Mouse (Mus musculus) testis, postnatal 10 days (tissue): ENCODE measurements at regions not wholly inside any gene's neighbourhood (a gene's known extent, or its start where the extent isn't known, plus 50 kb on each side); places are given as distances from the start of the nearest gene placed in this dataset.

Source experiments
- DNase-seq: peaks from one replicate; pipeline ENCODE4 v3.0.0; 2021; ENCODE audit warnings: low spot score

DNA sequence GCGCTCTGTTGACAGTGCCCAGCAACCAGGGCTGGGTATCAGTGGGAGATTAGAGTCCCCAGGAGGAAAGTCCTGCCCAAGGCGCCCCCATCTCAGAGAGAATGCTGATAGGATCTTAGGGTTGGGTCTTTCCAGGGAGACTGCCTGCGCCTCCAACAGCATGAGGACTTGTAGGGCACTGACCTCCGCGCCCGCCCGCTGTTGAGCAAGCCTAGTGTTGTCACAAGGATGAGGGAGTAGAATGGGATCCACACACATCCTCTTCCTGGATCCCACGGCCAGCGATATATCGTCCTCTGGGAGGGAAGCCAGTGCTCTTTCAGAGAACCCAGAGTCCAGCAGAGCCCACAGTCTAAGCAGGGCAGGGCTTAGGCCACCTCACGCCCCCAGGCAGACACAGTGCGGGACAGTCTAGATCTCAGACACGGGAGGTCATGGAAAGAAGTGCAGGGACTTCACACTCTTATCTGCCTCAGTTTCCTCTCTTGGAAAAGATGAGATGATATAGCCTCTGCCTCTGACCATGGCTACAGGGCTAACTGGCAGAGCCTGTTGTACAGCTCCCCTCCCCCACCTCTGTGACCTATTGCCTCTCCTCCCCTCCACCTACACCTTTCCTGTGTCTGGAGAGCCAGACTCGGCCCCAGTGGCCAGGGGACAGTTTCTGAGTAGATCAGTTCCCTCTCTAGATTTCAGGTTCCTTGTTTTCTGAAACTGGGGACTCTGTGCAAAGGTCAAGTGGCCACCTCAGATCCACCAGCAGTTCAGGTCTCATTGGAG, 52.0 kb upstream of the Dusp5 start:
- no peak for DNase-seq

DNA sequence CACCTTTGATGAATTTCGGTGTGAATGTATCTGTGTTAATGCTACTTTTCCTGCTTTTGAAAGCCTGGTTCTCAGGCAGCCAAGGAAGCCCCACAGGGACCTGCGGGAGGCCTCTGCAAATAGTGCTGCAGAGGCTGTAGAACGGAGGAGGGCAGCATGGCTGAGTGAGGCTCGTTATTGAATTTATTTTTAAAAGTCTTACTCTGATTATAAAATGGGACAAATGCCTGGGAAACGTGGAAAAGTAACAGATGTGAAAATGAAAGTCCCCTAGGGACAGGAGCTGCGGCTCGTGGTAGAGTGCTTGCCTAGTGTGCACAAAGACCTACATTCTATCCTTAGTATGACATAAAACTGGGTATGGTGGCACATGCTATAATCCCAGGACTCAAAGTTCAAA, 59.7 kb upstream of the Dusp5 start:
- DNase-seq: no peak

DNA sequence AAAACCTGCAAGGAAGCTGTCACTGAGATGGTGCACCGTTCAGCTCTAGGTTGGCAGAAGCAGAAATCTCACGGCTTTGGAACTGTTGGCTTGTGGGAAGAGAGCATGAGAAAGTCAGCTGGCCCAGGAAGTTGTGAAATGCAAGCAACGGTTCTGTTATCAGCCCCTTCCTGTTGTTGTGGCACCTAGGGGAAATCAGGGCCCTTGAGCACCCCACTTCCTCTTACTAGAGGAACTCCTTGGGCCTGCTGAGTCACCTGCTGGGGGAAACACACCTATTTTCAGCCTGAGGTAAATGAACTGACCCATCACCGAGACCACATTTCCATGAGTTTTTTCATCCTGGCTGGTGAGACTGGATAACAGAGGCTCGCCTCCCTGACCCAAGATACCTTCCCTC, 64.2 kb upstream of the Dusp5 start:
- no peak for DNase-seq

DNA sequence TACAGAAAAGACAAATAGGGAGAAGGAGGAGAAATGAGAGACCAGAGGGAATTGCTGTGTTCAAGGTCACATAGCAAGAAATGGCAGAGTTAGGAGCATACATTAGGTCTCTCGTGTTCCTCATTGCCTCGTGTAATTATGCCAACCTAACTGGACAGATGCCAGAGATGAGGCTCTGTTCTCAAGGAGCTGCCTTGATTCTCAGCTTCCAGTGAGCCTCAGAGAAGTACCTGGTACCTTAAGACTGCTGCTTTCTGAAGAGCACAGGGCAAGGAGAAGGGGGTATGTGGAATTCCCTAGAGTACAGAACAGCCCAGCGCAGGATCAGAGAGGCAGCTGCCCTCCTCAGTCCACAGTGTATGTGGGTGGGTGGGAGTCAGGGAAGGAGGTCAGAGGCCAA, 64.8 kb upstream of the Dusp5 start:
- no peak for DNase-seq

DNA sequence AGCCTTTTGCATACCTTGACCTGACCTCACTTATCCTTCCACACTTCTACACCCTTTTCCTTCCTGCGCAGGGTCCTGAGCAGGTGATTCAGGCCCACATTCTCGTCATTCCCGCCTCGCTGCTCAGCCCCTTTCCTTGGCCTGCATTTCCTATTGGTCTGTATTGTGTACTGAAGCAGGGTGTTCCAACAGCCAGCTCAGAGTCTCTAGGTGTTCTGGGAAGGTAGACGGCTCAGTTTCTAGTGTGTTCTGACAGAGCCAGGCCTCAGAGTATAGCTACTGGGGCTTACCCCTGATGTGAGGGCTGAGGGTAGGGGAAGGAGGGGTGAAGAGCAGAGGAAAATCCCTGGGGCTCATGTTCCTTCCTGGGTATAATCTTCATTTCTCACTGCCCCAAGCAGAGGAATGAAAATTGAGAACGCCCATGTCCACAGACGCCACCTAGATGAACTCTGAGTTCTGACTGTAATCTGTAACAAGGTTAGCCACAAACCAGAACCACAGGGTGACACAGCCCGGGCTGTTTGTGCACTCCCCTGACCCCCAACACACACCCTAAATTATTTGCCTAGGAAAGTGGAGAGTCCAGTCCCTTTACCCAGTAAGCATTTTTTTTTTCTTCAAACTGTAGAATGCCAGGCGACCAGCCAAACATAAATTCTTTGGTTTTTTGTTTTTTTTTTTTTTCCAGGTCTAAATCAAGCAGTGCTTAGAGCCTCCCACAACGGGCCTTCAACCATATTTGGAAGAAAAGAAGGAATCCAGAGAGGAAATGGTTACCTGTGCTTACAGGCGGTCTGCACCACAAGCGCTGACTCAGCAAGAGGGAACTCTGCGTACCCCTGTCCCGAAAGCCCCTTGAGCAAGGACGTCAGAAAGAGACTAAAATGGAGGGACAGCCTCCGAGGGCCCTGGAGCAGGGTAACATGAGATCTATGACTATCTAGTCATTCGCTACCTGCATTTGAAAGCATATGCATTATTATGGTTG, 67.6 kb upstream of the Dusp5 start:
- DNase-seq: no peak

DNA sequence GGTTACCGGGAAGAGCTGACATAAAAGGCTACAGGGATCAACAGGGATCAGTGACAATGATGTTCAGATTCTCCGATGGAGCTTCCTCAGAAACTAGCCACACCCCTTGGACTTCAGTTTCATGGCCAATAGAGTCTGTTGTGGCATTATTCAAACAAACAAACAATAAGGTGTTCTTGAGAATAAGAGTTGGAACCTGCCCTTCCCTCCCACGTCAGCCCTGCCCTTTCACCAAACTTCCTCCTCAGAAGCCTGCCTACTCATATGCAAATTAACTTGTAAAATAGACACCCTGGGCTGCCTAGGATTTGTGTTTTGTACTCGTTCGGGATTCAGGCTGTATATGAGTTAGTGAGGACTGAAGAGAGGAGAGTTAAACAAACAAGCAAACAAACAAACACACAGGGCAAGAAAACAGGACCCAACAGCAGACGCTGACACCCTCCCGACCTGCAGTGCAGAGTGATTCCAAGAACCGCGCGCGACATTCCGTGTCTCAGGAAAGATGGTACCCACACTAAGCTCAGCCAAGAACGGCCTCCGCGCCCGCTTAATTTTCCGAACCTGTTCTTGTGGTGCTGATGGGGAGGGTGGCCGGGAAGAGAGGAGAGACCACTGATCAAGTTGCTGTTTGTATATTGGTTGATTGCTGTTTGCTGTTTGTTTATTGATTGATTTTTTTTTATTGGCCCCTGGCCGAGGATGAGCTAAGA, 68.4 kb upstream of the Dusp5 start:
- no peak for DNase-seq

DNA sequence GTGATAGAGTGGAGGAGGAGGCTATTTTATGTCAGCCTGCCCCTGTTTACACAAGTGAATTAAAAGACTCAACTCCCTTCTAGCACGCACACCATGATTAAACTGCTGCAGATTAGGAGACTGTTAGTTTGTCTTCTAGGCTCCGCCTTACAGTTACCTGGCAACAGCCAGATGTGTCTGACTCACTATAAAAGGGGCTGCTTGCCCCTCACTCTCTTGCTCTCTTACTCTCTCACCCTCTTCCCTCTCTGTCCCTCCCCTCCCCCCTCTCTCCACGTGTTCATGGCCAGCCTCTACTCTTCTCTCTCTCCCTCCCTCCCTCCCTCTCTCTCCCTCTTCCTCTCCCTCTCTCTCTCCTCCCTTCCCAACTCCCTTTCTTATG, 69.0 kb upstream of the Smndc1 start:
- no peak for DNase-seq

DNA sequence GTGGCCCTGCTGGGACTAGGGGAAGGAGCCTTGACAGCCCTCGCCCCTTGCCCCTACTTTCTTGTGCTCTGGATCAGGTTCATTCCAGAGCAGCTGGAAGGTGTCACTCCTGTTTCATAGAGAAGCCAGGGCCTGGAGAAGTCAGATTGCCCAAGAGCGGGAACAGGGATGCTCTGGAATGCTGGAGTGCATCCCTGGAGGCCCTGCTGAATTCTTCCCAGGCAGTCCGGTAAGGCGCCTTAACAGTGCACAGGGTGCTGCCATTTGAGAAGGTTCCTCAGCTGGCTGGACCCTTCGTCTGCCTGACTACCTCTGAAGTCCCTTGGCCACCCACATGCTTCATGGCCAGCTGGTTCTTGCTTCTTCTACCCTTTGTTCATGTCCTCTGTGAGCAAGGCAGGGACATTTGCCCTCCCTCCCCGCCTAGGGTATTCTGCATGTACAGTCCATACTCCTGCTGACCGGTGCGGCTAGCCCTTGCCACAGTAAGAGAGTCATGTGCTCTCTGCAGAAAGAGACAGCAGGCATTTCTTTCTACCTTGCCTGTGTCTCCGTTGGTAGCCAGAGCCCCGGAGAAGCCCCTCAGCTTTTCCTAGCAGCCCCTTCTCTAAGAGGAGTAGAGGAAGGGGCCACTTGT, 68.5 kb upstream of the Smndc1 start:
- no peak for DNase-seq

DNA sequence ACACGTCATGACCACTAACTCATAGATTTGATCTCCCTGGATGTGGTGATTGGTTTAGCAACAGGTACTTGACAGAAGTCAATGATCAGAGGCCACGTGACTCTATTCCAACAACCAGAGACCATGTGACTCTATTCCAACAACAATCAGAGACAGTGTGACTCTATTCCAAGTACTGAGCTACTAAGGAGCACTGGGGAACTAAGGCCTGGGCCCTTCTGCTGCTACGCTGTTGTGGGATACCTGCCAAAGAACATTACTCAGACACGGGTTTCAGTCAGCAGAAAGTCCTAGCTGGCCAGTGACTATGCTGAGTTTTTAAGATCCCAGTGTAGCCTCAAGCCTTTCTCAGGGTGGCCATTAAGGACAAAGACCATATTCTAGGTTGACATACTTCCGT, 66.3 kb upstream of the Smndc1 start:
- DNase-seq: no peak

DNA sequence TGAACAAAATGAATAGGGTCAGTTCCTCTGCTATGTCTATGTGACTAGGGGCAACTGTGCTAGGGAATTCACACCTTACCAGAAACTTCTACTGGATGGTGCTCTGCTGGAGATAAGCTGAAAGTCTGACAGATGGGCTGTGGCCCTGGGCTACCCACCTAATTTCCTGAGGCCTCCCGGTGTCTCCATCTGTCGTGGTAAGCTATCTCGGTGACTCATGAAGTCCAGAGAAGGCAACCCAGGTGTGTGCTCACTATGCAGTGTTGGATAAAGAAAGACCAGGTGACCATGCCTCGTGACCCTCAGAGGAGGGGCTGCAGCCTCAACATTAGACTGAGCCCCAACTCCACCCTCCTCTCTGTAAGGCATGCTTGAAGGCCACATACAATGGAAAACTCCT, 64.2 kb upstream of the Smndc1 start:
- DNase-seq: no peak

DNA sequence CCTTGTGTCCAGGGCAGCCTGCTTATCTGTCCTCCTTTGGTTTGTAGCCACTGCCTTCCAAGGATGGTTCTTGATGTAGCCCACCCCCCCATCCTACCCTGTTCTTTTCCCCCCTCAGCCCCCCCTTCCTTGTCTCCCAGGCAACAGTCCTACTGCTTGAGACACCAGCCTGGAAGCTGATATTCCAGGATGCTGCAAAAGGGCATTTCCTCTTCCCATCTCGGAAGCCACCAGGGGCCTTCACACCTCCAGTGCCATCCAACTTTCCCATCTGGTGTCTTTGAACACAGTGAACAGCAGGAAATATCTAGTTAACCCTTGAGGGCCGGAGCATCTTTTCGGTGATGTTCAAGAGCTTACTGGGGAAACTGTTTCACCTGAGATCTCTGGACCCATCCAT, 63.7 kb upstream of the Smndc1 start:
- no peak for DNase-seq

DNA sequence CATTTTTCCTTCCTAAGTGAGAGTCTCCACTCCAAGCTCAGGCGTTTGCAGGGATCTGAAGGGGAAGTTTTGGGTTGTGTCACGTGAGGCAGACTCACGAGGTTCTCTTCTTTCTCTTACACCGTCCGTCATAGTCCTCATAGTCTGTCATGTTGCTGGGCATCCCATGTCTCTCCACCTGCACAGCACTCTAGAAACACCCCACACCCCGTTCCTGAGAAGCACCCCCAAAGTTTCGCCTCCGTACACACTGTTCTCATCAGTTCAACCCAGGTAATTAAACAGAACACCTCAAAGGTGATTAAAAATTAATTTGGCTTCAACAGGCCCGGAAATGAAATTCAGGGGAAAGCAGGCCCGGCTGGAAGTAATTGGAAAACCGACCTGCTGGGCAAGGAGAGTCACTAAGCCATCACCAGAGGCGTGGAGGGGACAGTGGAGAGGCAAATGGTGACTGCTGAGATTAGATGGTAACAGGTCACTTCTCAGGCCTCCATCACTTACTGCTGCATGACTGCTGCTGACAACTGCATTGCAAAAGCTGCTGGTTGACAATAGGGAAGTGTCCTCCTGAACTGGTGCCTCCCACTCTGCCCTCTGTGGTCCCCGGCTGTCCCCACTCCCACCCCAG, 63.1 kb upstream of the Smndc1 start:
- DNase-seq: no peak

DNA sequence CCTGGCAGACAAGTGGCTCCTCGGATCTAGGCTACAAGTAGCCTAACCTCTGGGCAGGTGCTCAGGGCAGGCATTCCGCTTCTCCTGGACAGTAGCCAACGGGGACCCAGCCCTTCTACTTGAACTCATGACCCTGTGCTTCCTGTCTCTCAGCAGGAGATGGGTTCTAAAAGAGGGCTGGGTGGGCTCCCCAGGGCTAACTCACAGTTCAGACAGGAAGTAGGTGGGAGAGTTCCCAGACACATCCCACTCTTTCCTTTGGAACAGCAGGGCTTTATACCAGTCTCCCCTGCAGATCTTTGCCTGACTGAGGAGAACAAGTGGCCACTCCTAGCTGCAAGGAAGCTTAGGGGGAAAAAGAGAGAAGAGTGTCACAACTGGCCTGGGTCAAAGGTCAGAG, 62.0 kb upstream of the Smndc1 start:
- DNase-seq: no peak

DNA sequence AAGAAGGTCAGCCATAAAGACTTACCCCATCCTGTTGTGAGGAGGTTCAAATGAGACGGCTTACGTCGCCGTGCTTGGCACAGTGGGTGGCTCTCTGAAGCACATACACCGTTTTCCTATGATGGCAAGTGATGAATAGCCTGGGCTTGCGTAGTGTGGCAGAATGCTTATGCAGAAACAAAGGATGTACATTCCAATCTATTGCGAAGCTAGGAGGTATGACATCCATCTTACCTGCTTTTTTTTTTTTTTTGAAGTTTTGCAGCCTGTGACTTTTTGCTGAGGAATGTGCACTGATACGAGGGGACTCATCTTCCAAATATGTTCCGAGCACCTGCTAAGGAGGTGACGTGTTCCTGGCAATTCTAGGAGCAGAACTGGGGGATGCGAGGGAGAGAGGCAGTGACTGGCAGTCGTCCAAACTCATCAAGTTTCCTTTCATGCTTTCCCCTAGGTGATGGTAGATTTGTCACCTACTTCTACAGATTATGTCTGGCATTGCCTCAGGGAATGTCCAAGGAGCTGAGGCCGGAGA, 61.1 kb upstream of the Smndc1 start:
- DNase-seq: no peak

DNA sequence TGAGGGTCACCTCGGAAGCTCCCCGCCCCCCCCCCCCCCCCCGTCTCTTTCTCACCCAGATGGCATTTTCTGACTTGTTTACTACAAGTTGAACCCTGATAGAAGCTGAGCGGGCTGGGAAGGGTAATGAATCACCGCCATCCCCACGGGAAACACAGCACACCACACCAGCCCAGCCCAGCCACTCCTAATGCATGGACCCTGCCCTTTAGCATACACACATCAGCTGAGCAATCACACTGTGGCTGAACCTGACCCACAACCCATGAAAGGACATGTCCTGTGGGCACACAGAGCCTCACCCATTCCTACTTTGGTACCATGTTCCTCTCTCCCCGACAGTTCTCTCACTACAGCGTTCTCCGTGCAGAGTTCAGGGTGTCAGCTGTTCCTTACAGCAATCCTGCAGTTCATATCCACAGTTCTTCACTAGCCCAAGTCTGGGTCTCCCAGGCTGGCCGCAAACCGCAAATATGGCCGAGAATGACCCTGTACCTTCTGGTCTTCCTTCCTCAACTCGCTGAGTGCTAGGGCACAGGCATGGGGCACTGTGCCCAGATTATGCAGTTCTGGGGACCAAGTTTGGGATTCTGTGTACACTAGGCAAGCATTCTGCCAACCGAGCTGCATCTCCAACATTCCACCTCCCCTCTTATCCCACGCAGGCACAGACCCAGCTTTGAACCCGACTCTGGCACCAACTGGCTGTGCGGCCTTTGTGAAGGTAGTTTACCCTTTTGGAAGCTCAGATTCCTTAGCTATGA, 60.4 kb upstream of the Smndc1 start:
- DNase-seq: no peak

DNA sequence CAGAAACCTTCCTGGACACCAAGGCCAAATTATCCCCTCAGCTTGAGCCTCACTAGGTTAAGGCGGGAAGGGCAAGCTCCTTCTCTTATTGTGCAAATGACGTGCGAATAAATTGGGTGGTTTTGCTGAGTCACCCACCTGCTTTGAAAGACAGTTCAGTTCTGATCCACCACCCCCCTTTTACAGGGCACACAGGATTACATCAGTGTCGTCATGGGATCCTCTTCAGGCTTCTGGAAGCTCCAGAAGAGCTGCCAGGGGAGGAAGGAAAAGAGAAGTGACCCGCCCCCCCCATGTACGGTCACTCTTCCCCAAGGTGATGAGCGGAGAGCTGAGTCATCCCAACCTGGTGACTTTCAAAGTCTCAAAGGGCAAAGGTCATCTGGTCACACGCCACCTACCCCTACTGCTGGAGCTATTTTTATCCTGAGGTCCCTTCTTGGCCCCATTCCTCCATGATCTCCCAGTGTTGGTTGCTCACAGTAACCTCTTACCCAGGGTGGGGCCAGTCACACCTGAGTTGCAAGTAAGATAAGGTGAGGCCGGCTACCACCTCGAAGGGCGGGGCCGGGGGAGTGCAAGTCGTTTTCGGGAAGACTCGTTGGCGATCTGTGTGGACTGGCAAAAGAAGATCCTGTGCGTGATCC, 58.9 kb upstream of the Smndc1 start:
- no peak for DNase-seq

DNA sequence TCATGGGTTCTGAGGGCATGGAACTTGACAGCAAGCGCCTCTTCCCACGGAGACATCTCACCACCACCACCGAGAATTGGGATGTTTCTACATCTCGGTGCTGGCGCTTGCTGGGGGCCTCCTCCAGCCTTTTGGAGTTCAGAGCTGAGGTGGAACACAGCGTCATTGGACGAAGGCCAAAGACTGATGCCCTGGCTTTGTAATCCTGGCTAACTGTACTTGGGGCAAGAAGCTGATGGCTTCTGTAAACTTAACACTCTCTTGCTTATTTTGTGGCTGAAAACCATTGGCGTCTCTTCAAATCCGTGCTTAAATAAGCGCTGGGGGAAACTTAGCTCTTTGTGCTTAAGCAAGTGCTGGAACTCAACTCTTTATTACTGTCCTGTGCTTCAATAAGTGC, 57.8 kb upstream of the Smndc1 start:
- DNase-seq: peak; percentile 57

DNA sequence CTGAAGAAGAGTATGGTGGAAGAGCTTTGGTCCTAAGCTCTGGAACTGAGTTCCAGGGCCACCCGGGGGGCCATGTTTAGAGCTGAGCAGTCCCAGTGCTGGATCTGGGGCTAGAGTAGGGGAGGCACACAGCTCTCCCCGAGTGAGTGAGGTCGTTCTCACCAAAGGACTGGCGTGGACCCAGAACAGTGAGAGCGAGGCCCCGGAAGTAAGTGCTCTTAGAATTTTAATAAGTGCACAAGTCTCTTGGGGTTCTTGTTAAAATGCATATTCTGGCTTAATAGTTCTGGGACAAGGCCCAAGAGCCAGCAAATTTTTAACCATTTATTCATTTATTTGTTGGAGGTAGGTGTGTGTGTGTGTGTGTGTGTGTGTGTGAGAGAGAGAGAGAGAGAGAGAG, 57.4 kb upstream of the Smndc1 start:
- DNase-seq: no peak

DNA sequence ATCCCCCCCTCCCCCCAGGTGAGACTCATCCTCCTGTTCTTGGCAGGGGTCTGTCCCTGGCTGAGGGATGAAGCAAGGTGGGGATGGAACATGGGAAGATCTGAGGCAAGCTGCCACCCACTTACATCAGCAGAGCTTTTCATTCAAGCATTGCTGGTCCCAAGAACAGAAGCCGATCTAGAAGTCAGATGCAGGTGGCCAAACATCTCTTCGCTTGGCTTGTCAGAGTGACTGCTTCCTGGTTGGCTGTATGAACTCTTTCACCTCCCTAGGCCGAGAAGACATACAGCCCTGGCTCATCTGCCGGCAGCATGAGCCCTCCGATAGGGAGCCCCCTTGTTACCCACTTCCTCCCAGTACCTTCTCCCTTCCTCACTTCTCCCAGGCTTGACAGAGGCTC, 55.8 kb upstream of the Smndc1 start:
- DNase-seq: no peak

DNA sequence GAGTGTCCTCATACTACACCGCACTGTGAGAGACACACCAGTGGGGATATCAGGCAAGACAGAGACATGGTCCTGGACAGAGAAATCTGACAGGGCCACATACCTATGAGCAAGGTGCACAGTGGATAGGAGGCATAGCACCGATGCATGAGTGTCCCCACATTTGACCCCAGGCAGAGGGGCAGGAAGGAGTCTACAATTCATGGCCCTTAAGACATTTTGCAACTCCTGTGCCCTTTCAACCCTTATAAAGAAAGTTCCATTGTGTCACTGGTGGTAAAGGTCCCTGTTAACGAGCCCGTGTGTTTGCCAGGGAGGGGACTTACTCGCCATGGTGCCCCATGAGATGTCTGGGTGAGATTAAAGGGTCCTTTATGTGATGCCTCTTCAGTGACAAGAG, 54.3 kb upstream of the Smndc1 start:
- DNase-seq: no peak
